Mouse (Mus musculus) heart, embryonic 15.5 days (tissue): ENCODE data around the gene Zfp74. TPM values are rescaled to one million over a fixed set of nuclear protein-coding genes. Genes with fewer than 3 reads are reported as not detected.

Source experiments
- ATAC-seq: fragments of 200-750 bp; cut with Nextera tagmentation; replicated peaks from 2 replicates; pipeline ENCODE4 v1.8.0; 2017; ENCODE audit warnings: low read depth, moderate TSS enrichment; ENCODE audit not compliant: insufficient number of reproducible peaks, insufficient read depth, low FRiP score
- H3K27ac ChIP-seq: fragments of 300-500 bp; sonication (generic); 2 replicates; pipeline ENCODE4 v1.5.1; 2015; ENCODE audit warnings: mild to moderate bottlenecking, inconsistent platforms
- H3K27me3 ChIP-seq: fragments of 300-500 bp; sonication (generic); 2 replicates; pipeline ENCODE4 v1.6.1; 2015; ENCODE audit warnings: inconsistent platforms
- H3K36me3 ChIP-seq: fragments of 300-500 bp; sonication (generic); 2 replicates; pipeline ENCODE4 v1.6.1; 2015; ENCODE audit warnings: mild to moderate bottlenecking, inconsistent platforms
- H3K4me1 ChIP-seq: fragments of 300-500 bp; sonication (generic); replicated peaks from 2 replicates; pipeline ENCODE4 v1.6.1; 2015; ENCODE audit warnings: inconsistent platforms
- H3K4me2 ChIP-seq: fragments of 300-500 bp; sonication (generic); 2 replicates; pipeline ENCODE4 v1.6.1; 2015; ENCODE audit warnings: inconsistent platforms, mild to moderate bottlenecking, moderate library complexity
- H3K4me3 ChIP-seq: fragments of 300-500 bp; sonication (generic); 2 replicates; pipeline ENCODE4 v1.5.1; 2015; ENCODE audit warnings: mild to moderate bottlenecking, inconsistent platforms
- H3K9ac ChIP-seq: fragments of 300-500 bp; sonication (generic); 2 replicates; pipeline ENCODE4 v1.6.1; 2015; ENCODE audit warnings: mild to moderate bottlenecking, inconsistent platforms
- H3K9me3 ChIP-seq: fragments of 300-500 bp; sonication (generic); replicated peaks from 2 replicates; pipeline ENCODE4 v1.6.1; 2016; ENCODE audit warnings: inconsistent platforms
- WGBS: fragments of 180-500 bp; shearing (Covaris S2); methylation state at CpG from one replicate; pipeline ENCODE4 v1.1.7; 2015; ENCODE audit warnings: mixed read lengths; 5-methylcytosine and 5-hydroxymethylcytosine counted together
- polyA plus RNA-seq: library from polyadenylated mRNA; unstranded; fragments of >200 nt; fragmentation: Nextera tagmentation; extraction: Ambion mirVana; gene quantifications from 2 replicates; pipeline ENCODE4 v1.2.1, GENCODE M21; 2015

Zfp74 gene
- polyA plus RNA-seq, 1 experiment from 2014 or later, result 6.7 TPM

GRCm38 (mm10) chr7:29944201-29944600 lies 9.7 kb downstream of the Zfp74 start:
- Histone ChIP-seq H3K4me3 (no peak overlapping the region), H3K4me2 (no peak overlapping the region), H3K9ac (no peak overlapping the region), H3K27ac (no peak overlapping the region), H3K9me3 (no peaks in the 10 kb centered on the region), H3K27me3 (no peaks in the 10 kb centered on the region), H3K36me3 (peaks cover 9% of the 10 kb centered on the region; the same call in 1 of the 2 replicates), H3K4me1 (peaks cover 9% of the 10 kb centered on the region)
- 74% methylated on average over 2 of the region's 2 CpGs for WGBS
- no peak for ATAC-seq

- Histone ChIP-seq H3K27ac (no peak overlapping the region), H3K4me1 (peaks cover 9% of the 10 kb centered on the region), H3K9ac (no peak overlapping the region), H3K4me3 (no peak overlapping the region), H3K27me3 (no peaks in the 10 kb centered on the region), H3K9me3 (no peaks in the 10 kb centered on the region), H3K36me3 (peaks cover 9% of the 10 kb centered on the region; the same call in 1 of the 2 replicates), H3K4me2 (no peak overlapping the region)
- WGBS, result 83% methylated on average over 2 of the region's 2 CpGs
- ATAC-seq, result no peak
Measured at GRCm38 (mm10) chr7:29943720-29944119, 10.2 kb downstream of the Zfp74 start.

- ATAC-seq, result no peak
- Histone ChIP-seq H3K9ac (no peak overlapping the region), H3K4me2 (no peak overlapping the region), H3K9me3 (no peaks in the 10 kb centered on the region), H3K4me1 (peaks cover 9% of the 10 kb centered on the region), H3K27me3 (no peaks in the 10 kb centered on the region), H3K27ac (no peak overlapping the region), H3K4me3 (no peak overlapping the region), H3K36me3 (peaks cover 11% of the 10 kb centered on the region)
- 50% methylated on average over 2 of the region's 2 CpGs for WGBS
Measured at GRCm38 (mm10) chr7:29942740-29943139, 11.1 kb downstream of the Zfp74 start.

- WGBS, result 61% methylated on average over 11 of the region's 11 CpGs
- no peak for ATAC-seq
- H3K27ac ChIP-seq, result no peak overlapping the region; the same call in 1 of the 2 replicates
- peaks cover 26% of the 10 kb centered on the region for H3K36me3 ChIP-seq
- peaks cover 9% of the 10 kb centered on the region for H3K4me1 ChIP-seq
- no peak overlapping the region for H3K4me3 ChIP-seq
- no peaks in the 10 kb centered on the region for H3K27me3 ChIP-seq
- no peak overlapping the region for H3K4me2 ChIP-seq
- no peak overlapping the region for H3K9ac ChIP-seq
- no peaks in the 10 kb centered on the region for H3K9me3 ChIP-seq
Measured at GRCm38 (mm10) chr7:29941027-29941426, 12.9 kb downstream of the Zfp74 start.

- no peak overlapping the region for H3K9ac ChIP-seq
- H3K9me3 ChIP-seq, result no peaks in the 10 kb centered on the region
- no peaks in the 10 kb centered on the region for H3K27me3 ChIP-seq
- peaks cover 9% of the 10 kb centered on the region for H3K4me1 ChIP-seq
- WGBS, result 85% methylated on average over 6 of the region's 6 CpGs
- H3K27ac ChIP-seq, result no peak overlapping the region
- no peak for ATAC-seq
- H3K36me3 ChIP-seq, result peaks cover 41% of the 10 kb centered on the region
- no peak overlapping the region for H3K4me3 ChIP-seq
- no peak overlapping the region for H3K4me2 ChIP-seq
Measured at GRCm38 (mm10) chr7:29938856-29939255, 15.0 kb downstream of the Zfp74 start.

DNA sequence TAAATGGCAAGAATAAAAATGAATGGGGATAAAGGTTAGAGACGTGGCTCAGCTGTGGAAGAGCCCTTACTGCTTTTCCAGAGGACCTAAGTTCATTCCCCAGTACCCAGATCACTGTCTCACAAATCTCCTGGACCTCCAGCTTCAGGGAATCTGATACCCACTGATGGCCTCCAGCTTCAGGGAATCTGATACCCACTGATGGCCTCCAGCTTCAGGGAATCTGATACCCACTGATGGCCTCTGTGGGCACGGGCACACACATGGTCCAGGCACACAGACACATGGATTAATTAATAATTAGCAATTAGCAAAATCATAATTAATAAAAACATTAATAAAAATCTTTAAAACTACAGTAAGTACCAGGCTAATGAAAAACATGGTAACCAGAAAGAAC lies 31.1 kb downstream of the Zfp74 start:
- Histone ChIP-seq H3K9me3 (no peaks in the 10 kb centered on the region), H3K4me3 (no peak overlapping the region), H3K4me1 (peaks cover 5% of the 10 kb centered on the region), H3K36me3 (no peaks in the 10 kb centered on the region), H3K9ac (no peak overlapping the region), H3K27ac (no peak overlapping the region), H3K4me2 (no peak overlapping the region), H3K27me3 (no peaks in the 10 kb centered on the region)
- 62% methylated on average over 2 of the region's 2 CpGs for WGBS
- ATAC-seq, result no peak

DNA sequence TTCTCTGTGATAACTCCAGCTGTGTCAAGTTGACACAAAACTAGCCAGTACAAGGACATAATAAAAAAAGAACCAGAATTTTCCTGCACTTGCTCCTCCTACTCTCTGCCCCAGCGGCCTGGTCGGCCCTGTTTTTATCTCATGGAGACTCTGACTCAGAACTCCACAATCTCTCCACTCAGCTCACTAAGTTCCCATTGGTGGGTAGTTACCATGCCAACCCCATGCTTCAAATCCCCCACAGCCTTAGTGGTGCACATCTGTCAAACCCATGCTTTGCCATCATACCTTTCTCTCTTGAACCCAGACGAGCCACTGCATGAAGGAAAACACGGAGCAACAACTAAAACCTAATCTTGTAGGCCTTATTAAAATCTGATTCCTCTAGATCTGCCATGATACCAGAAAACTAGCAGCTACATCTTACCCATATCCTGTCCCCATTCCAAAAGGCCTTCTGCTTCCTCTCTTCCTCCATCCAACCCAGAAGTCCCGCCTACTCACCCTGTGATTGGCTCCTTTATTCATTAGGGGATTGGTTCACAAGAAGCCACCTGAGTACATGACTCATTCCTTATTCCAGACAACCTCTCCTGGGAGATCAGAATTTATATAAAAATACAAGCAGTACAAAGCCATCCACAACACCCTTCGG lies 32.3 kb downstream of the Zfp74 start:
- Histone ChIP-seq H3K9me3 (no peaks in the 10 kb centered on the region), H3K4me1 (peaks cover 10% of the 10 kb centered on the region), H3K9ac (no peak overlapping the region), H3K27ac (no peak overlapping the region), H3K4me3 (no peak overlapping the region), H3K4me2 (no peak overlapping the region), H3K27me3 (no peaks in the 10 kb centered on the region), H3K36me3 (peaks cover 8% of the 10 kb centered on the region)
- WGBS, result 58% methylated on average over 6 of the region's 6 CpGs
- ATAC-seq, result no peak

- WGBS, result 76% methylated on average over 4 of the region's 4 CpGs
- Histone ChIP-seq H3K36me3 (peaks cover 39% of the 10 kb centered on the region), H3K4me3 (no peak overlapping the region), H3K27me3 (no peaks in the 10 kb centered on the region), H3K4me1 (peaks cover 10% of the 10 kb centered on the region), H3K9me3 (peaks cover 7% of the 10 kb centered on the region; the same call in 1 of the 2 replicates), H3K27ac (peak overlapping the region; percentile 83), H3K9ac (no peak overlapping the region), H3K4me2 (peak overlapping the region; percentile 23; the same call in 1 of the 2 replicates)
- no peak for ATAC-seq
Measured at GRCm38 (mm10) chr7:29918062-29918453, 35.8 kb downstream of the Zfp74 start.

DNA sequence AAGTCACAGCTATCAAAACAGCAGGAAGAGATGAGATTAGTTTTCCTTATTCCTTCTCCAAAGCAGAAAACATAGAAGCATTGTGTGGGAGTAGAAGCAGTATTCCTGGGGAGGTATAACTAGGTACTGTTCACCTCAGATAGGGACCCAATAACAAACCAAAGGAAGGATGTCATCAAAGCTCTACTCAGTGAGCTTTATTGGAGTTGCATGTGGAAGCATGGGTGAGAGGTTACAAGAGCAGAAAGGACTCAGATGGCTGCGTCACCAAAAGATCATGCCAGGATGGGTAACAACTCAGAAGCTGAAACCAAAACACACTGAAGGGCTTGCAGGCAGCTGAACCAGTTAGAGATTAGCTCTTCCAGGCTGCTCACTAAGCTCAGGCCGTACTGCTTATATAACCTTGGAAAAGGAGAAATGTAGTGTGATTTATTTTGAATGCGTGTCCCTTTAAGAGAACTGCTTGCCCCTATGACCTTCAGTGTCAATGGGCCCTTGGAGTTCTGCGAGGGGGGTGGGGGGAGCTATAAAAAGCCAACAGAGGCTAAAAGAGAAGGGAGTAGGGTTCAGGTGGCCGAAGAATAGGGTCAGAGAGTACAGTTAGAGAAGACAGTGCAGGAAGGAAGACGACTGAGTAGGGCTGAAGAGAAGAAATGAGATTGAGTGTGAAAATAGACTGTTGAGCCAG lies 36.4 kb downstream of the Zfp74 start:
- peak overlapping the region; percentile 83 for H3K27ac ChIP-seq
- H3K4me2 ChIP-seq, result peak overlapping the region; percentile 23; the same call in 1 of the 2 replicates
- WGBS, result 37% methylated on average over 6 of the region's 6 CpGs
- no peaks in the 10 kb centered on the region for H3K27me3 ChIP-seq
- no peak overlapping the region for H3K4me3 ChIP-seq
- peaks cover 44% of the 10 kb centered on the region for H3K36me3 ChIP-seq
- peaks cover 10% of the 10 kb centered on the region for H3K4me1 ChIP-seq
- no peak for ATAC-seq
- H3K9me3 ChIP-seq, result peaks cover 7% of the 10 kb centered on the region; the same call in 1 of the 2 replicates
- no peak overlapping the region for H3K9ac ChIP-seq

DNA sequence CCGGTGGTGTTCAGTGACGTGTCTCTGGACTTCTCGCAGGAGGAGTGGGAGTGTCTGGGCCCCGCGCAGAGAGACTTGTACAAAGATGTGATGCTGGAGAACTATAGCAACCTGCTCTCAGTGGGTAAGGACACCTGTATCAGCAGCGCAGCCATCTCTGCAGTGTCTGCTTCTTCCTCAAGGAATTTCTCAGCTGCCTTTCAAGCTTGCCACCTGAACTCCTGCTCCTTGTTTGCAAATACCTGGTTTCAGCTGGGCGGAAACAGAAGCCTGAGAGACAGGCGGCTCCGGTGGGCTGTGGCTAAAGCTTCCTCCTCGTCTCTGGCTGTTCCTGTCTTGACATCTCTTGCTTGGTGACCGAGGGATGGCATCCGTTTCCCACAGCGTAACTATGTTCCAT lies 41.7 kb downstream of the Zfp74 start:
- no peaks in the 10 kb centered on the region for H3K27me3 ChIP-seq
- 89% methylated on average over 13 of the region's 13 CpGs for WGBS
- no peak overlapping the region for H3K4me3 ChIP-seq
- H3K27ac ChIP-seq, result no peak overlapping the region
- H3K9me3 ChIP-seq, result peaks cover 7% of the 10 kb centered on the region; the same call in 1 of the 2 replicates
- H3K36me3 ChIP-seq, result peaks cover 50% of the 10 kb centered on the region
- no peak overlapping the region for H3K9ac ChIP-seq
- no peak for ATAC-seq
- peaks cover 17% of the 10 kb centered on the region for H3K4me1 ChIP-seq
- H3K4me2 ChIP-seq, result no peak overlapping the region

- H3K27me3 ChIP-seq, result no peaks in the 10 kb centered on the region
- peaks cover 1% of the 10 kb centered on the region; the same call in 1 of the 2 replicates for H3K9me3 ChIP-seq
- peaks cover 35% of the 10 kb centered on the region for H3K36me3 ChIP-seq
- no peak overlapping the region for H3K4me3 ChIP-seq
- 0 out of 2 replicates have a peak overlapping the region, but pooled peaks have one; percentile 58 for H3K4me2 ChIP-seq
- 70% methylated on average over 2 of the region's 2 CpGs for WGBS
- no peak overlapping the region for H3K27ac ChIP-seq
- no peak for ATAC-seq
- no peak overlapping the region for H3K9ac ChIP-seq
- H3K4me1 ChIP-seq, result peaks cover 22% of the 10 kb centered on the region
Measured at GRCm38 (mm10) chr7:29910252-29910651, 43.6 kb downstream of the Zfp74 start.
